Mouse (Mus musculus): ENCODE measurements around the gene Atg3.

- TF ChIP-seq GATA1 (IDR thresholded peaks at IDR 0.05; ENCODE audit: borderline replicate concordance, low read length) (no peak), FLI1 (IDR thresholded peaks at IDR 0.05; ENCODE audit: low read length) (no peak)
Observed at GRCm38 (mm10) chr16:45204859-45205670, 46.5 kb downstream of the Atg3 start.
